Mouse (Mus musculus) central nervous system, embryonic 11.5 days (tissue): ENCODE data around the gene Ap4e1. TPM values are rescaled to one million over a fixed set of nuclear protein-coding genes. Genes with fewer than 3 reads are reported as not detected.

Source experiments
- polyA plus RNA-seq: library from polyadenylated mRNA; depleted of rRNA; stranded (reverse); fragments of >200 nt; gene quantifications from 2 replicates; pipeline ENCODE4 v1.2.3, GENCODE M21; 2012; rRNA removed

Gene Ap4e1
- 9.8 and 12.6 TPM in 2 replicates for polyA plus RNA-seq

DNA sequence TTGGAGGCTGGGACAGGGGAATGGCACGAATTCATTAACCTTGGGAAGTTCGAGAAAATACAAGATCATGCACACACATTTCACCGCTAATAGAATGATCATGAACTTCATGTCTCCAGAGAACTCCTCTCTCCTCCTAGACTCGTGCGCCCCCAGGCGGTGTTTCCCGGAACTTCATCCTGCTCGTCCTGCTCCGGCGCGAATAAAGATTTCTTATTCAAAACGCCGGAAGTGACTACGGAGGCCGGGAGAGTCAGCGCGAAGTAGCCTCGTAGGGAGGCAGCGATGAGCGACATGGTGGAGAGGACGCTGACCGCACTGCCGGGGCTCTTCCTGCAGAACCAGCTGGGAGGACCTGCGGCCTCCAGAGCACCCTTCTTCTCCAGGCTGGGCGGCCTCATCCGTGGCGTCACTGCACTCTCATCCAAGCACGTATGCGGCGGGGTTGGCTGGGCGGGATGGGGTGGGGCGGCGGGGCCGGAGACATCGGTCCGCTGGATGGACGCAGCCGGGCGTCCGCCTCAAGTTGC lies at the start of gene Ap4e1:
TSS of gene Ap4e1 (plus strand) at position 249 of the 530 bp plus-strand sequence.

DNA sequence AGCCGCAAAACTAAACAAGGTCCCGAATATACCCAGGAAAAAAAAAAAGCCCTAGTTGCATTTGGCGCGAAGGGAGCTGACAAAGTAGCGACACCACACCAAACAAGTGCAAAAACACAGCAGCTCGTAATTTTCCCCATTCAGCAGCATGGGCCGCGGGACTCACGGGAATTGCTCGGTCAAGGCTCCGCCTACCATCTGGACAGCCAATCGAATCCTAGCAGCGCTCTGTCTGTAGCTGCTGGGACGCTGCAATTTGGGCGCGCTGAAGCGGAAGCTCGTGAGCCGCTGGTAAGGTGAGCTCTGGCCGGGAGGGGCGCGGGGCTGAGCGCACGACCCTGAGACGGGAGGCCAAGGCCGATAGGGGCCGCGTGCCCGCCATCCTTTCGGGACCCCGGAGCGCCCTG lies 61.9 kb downstream of the Ap4e1 start, which contains the start of gene Blvra:
TSS of gene Blvra (plus strand) at position 231 of the 407 bp plus-strand sequence.

Other genes with a start within 250 kb of the Ap4e1 start
- gene Usp50, start 225.2 kb upstream of the Ap4e1 start, polyA plus RNA-seq: 0.65 and 1.1 TPM in 2 replicates
- gene Trpm7, start 132.5 kb upstream of the Ap4e1 start, polyA plus RNA-seq: 30.7 and 51.3 TPM in 2 replicates
- gene Sppl2a, start 75.5 kb upstream of the Ap4e1 start, polyA plus RNA-seq: 15.2 and 29.7 TPM in 2 replicates
- 17.7 and 20.8 TPM in 2 replicates for gene Blvra, start 61.9 kb downstream of the Ap4e1 start, polyA plus RNA-seq
- gene Ncaph, start 125.2 kb downstream of the Ap4e1 start, polyA plus RNA-seq: 72.3 and 76.4 TPM in 2 replicates
- gene Itpripl1, start 134.7 kb downstream of the Ap4e1 start, polyA plus RNA-seq: 8.0 TPM in 2 replicates
- gene 1810024B03Rik, start 199.6 kb downstream of the Ap4e1 start, polyA plus RNA-seq: 3.0 and 3.4 TPM in 2 replicates
- 103 and 129 TPM in 2 replicates for gene Snrnp200, start 199.7 kb downstream of the Ap4e1 start, polyA plus RNA-seq
- gene Ciao1, start 239.1 kb downstream of the Ap4e1 start, polyA plus RNA-seq: 65.2 and 92.8 TPM in 2 replicates
- 21.7 and 32.5 TPM in 2 replicates for gene Tmem127, start 239.2 kb downstream of the Ap4e1 start, polyA plus RNA-seq